Mouse (Mus musculus) midbrain, postnatal 0 days (tissue): Measurements from ENCODE around the gene Gm3646. TPM values are rescaled to one million over a fixed set of nuclear protein-coding genes. Genes with fewer than 3 reads are reported as not detected.

ENCODE experiments used
- ATAC-seq: fragments of 200-750 bp; cut with Nextera tagmentation; 2 replicates; pipeline ENCODE4 v1.8.0; 2017; ENCODE audit warnings: moderate number of reproducible peaks, mild to moderate bottlenecking, moderate TSS enrichment, moderate library complexity; ENCODE audit not compliant: low FRiP score
- DNase-seq: peaks from one replicate; pipeline ENCODE4 v3.0.0-alpha.2; 2015; ENCODE audit warnings: low spot score
- H3K27ac ChIP-seq: fragments of 300-500 bp; sonication (generic); 2 replicates; pipeline ENCODE4 v1.5.1; 2014; ENCODE audit warnings: low read depth, mild to moderate bottlenecking, low read length, mixed read lengths
- H3K27me3 ChIP-seq: fragments of 300-500 bp; sonication (generic); 2 replicates; pipeline ENCODE4 v1.6.1; 2014; ENCODE audit warnings: low read length, control low read depth, mixed read lengths; ENCODE audit not compliant: insufficient read depth
- H3K36me3 ChIP-seq: fragments of 300-500 bp; sonication (generic); 2 replicates; pipeline ENCODE4 v1.6.1; 2014; ENCODE audit warnings: low read length, control low read depth, mixed read lengths; ENCODE audit not compliant: insufficient read depth
- H3K4me1 ChIP-seq: fragments of 300-500 bp; sonication (generic); 2 replicates; pipeline ENCODE4 v1.6.1; 2014; ENCODE audit warnings: mild to moderate bottlenecking, control low read depth, antibody characterized with exemption, low read length, mixed read lengths; ENCODE audit not compliant: insufficient read depth
- H3K4me2 ChIP-seq: fragments of 300-500 bp; sonication (generic); 2 replicates; pipeline ENCODE4 v1.6.1; 2014; ENCODE audit warnings: low read depth, mild to moderate bottlenecking, low read length, mixed read lengths; ENCODE audit not compliant: poor library complexity, severe bottlenecking
- H3K4me3 ChIP-seq: fragments of 300-500 bp; sonication (generic); 2 replicates; pipeline ENCODE4 v1.5.1; 2014; ENCODE audit warnings: low read depth, mild to moderate bottlenecking, low read length, moderate library complexity
- H3K9ac ChIP-seq: fragments of 300-500 bp; sonication (generic); replicated peaks from 2 replicates; pipeline ENCODE4 v1.6.1; 2014; ENCODE audit warnings: mild to moderate bottlenecking, low read length, moderate library complexity, mixed read lengths; ENCODE audit not compliant: poor library complexity, severe bottlenecking
- H3K9me3 ChIP-seq: fragments of 300-500 bp; sonication (generic); 2 replicates; pipeline ENCODE4 v1.6.1; 2016; ENCODE audit warnings: low read length, control low read depth
- CTCF ChIP-seq: IDR thresholded peaks from 2 replicates; pipeline ENCODE4 v1.5.1; 2016; ENCODE audit warnings: antibody characterized with exemption, mild to moderate bottlenecking
- WGBS: fragments of 180-500 bp; shearing (Covaris S2); extraction: QIAGEN DNeasy Blood & Tissue Kit; methylation state at CpG from one replicate; pipeline ENCODE4 v1.1.7; 2014; 5-methylcytosine and 5-hydroxymethylcytosine counted together
- polyA plus RNA-seq: library from polyadenylated mRNA; unstranded; fragments of >200 nt; fragmentation: Nextera tagmentation; extraction: Ambion mirVana; gene quantifications from 2 replicates; pipeline ENCODE4 v1.2.1, GENCODE M21; 2015
- total RNA-seq: library from RNA; depleted of rRNA; stranded (reverse); fragments of >200 nt; gene quantifications from 2 replicates; pipeline ENCODE4 v1.2.3, GENCODE M21; 2014

Gene Gm3646
- total and polyA plus RNA-seq, 2 experiments from 2014 or later, result not detected

- Histone ChIP-seq H3K4me1 (no peaks in the 10 kb centered on the region), H3K9me3 (no peaks in the 10 kb centered on the region), H3K9ac (no peak overlapping the region), H3K27me3 (no peaks in the 10 kb centered on the region), H3K27ac (no peak overlapping the region), H3K36me3 (no peaks in the 10 kb centered on the region), H3K4me3 (no peak overlapping the region), H3K4me2 (no peak overlapping the region)
- 45% methylated on average over 4 of the region's 4 CpGs for WGBS
- no peak for TF ChIP-seq CTCF
- no peak for DNase-seq
- ATAC-seq, result no peak
These were observed 19.1 kb upstream of the Gm3646 start for GRCm38 (mm10) chr1:39824240-39824639.

DNA sequence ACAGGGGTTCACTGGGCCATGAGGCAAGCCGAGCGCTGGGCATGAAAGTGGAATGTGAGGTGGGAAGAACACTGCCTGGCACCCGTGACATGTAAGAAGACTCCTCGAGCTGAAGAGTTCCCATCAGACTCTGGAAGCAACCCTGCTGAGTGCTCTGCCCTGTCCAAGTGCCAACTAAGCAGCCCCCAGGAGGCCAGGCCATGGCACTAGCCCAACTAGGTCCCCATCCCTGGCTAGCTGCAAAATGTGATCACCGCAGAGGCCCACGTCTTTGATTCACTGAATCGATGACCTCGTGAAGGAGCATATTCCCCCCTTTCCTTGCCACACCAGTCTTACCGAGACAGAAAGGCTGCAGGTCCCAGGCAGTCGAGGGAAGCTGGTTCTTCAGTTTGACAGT lies 14.5 kb upstream of the Gm3646 start:
- no peaks in the 10 kb centered on the region for H3K36me3 ChIP-seq
- no peak for DNase-seq
- no peaks in the 10 kb centered on the region for H3K27me3 ChIP-seq
- H3K9ac ChIP-seq, result no peak overlapping the region
- WGBS, result 68% methylated on average over 10 of the region's 10 CpGs
- no peaks in the 10 kb centered on the region for H3K4me1 ChIP-seq
- TF ChIP-seq CTCF, result no peak
- no peak overlapping the region for H3K4me3 ChIP-seq
- ATAC-seq, result no peak
- H3K27ac ChIP-seq, result no peak overlapping the region
- H3K4me2 ChIP-seq, result no peak overlapping the region
- H3K9me3 ChIP-seq, result no peaks in the 10 kb centered on the region

DNA sequence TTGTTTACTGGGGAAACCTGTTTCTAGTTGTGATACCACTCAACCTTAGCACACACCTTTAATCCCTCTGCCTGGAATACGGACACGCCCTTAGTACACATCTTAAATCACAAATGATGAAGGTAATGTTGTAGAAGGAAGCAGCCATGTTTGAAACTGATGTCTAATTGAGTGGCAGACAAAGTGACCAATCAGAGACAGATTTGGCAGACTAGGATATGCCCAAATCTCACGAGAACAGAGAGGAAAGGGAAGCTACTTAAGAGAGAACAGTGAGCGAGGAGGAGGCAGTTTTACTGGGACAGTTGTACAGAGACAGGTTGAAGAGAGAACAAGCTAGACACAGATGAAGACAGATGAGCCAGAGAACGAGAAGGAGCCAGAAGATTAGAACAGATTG lies 10.6 kb upstream of the Gm3646 start:
- no peaks in the 10 kb centered on the region for H3K36me3 ChIP-seq
- no peaks in the 10 kb centered on the region for H3K27me3 ChIP-seq
- H3K9me3 ChIP-seq, result no peaks in the 10 kb centered on the region
- H3K4me2 ChIP-seq, result no peak overlapping the region
- H3K9ac ChIP-seq, result no peak overlapping the region
- no peak overlapping the region for H3K27ac ChIP-seq
- no peak for TF ChIP-seq CTCF
- H3K4me3 ChIP-seq, result no peak overlapping the region
- H3K4me1 ChIP-seq, result no peaks in the 10 kb centered on the region
- DNase-seq (no peak), ATAC-seq (no peak)
- WGBS, result 85% methylated on average over 5 of the region's 5 CpGs

GRCm38 (mm10) chr1:39813067-39813466 lies 7.9 kb upstream of the Gm3646 start:
- WGBS, result 66% methylated on average over 4 of the region's 4 CpGs

DNA sequence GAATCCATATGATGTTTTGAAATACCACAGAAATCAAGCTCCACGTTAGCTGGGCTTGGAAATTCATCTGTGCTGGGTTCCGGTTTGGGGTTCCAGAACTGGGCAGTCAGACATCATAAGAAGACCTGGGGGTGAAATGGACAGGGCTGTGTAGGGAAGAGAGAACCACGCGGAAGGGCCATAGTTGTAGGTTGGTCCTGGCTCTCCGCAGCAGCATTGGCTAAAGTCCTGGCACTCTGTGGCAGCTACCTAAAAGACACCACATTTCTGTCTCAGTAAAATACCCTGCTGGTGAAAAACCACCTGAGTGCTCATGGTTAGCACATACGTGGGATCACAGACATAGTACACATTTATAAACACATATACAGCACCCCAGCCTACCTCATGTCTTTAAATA lies 343 bp downstream of the Gm3646 start:
- ATAC-seq (no peak), DNase-seq (no peak)
- H3K9ac ChIP-seq, result no peak overlapping the region
- no peaks in the 10 kb centered on the region for H3K27me3 ChIP-seq
- H3K9me3 ChIP-seq, result no peaks in the 10 kb centered on the region
- H3K36me3 ChIP-seq, result no peaks in the 10 kb centered on the region
- H3K4me2 ChIP-seq, result no peak overlapping the region
- TF ChIP-seq CTCF, result no peak
- 84% methylated on average over 6 of the region's 6 CpGs for WGBS
- no peak overlapping the region for H3K4me3 ChIP-seq
- no peak overlapping the region for H3K27ac ChIP-seq
- no peaks in the 10 kb centered on the region for H3K4me1 ChIP-seq

More at GRCm38 (mm10) chr1:39813067-39813466, 7.9 kb upstream of the Gm3646 start:
- no peak overlapping the region for H3K27ac ChIP-seq
- ATAC-seq, result no peak
- DNase-seq, result no peak
- no peaks in the 10 kb centered on the region for H3K4me1 ChIP-seq
- no peaks in the 10 kb centered on the region for H3K27me3 ChIP-seq
- TF ChIP-seq CTCF, result no peak
- H3K4me2 ChIP-seq, result no peak overlapping the region
- H3K4me3 ChIP-seq, result no peak overlapping the region
- H3K9me3 ChIP-seq, result no peaks in the 10 kb centered on the region
- H3K9ac ChIP-seq, result no peak overlapping the region
- H3K36me3 ChIP-seq, result no peaks in the 10 kb centered on the region

GRCm38 (mm10) chr1:39802946-39803345 lies 2.2 kb downstream of the Gm3646 start:
- Histone ChIP-seq H3K4me1 (no peaks in the 10 kb centered on the region), H3K4me3 (no peak overlapping the region), H3K9ac (no peak overlapping the region), H3K27ac (no peak overlapping the region), H3K4me2 (no peak overlapping the region), H3K9me3 (no peaks in the 10 kb centered on the region), H3K36me3 (no peaks in the 10 kb centered on the region), H3K27me3 (no peaks in the 10 kb centered on the region)
- TF ChIP-seq CTCF, result no peak
- no peak for ATAC-seq
- WGBS, result 89% methylated on average over 7 of the region's 7 CpGs
- no peak for DNase-seq

DNA sequence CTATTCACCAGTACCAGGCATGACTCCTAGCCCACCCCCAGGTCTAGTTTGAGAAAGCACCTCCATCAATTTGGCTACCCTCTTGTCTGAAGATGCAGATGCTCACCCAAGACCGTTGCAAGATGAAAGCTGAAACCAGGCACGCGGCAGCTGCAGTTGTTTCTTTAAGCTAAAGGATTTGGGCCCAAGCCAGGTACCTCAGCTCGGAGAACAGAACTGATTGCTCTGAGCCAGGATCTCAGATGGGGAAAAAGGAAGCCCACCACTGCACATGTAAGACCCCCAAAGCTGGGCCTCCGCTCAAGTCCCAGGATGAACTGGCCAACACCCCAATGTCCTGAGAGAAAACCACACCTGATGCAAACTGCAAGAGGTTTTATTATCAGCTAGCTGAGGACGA lies 7.6 kb downstream of the Gm3646 start:
- no peak overlapping the region for H3K4me3 ChIP-seq
- no peaks in the 10 kb centered on the region for H3K36me3 ChIP-seq
- ATAC-seq (no peak), DNase-seq (no peak)
- H3K4me1 ChIP-seq, result no peaks in the 10 kb centered on the region
- no peak overlapping the region for H3K9ac ChIP-seq
- H3K27me3 ChIP-seq, result no peaks in the 10 kb centered on the region
- WGBS, result 77% methylated on average over 6 of the region's 6 CpGs
- H3K9me3 ChIP-seq, result no peaks in the 10 kb centered on the region
- no peak for TF ChIP-seq CTCF
- no peak overlapping the region for H3K27ac ChIP-seq
- H3K4me2 ChIP-seq, result no peak overlapping the region
